Mouse (Mus musculus): ENCODE measurements around the gene Zdbf2. TPM values are rescaled to one million over a fixed set of nuclear protein-coding genes. Genes with fewer than 3 reads are reported as not detected.
A peak's percentile ranks its signal among the peaks of the same experiment; 100 is the strongest.
"Not testable (repeated sequence)": the region's sequence is repeated elsewhere in the genome, so short reads cannot be mapped to it uniquely, and the experiment has no call there.

The Zdbf2 gene
- total RNA-seq, 1 experiment from 2014 or later, result 21.1 TPM

GRCm38 (mm10) chr1:63265461-63265860 is 7.6 kb upstream of the Zdbf2 start:
- no peak for DNase-seq

GRCm38 (mm10) chr1:63266121-63266520 is 6.9 kb upstream of the Zdbf2 start:
- no peak for DNase-seq

GRCm38 (mm10) chr1:63266716-63267115 is 6.3 kb upstream of the Zdbf2 start:
- DNase-seq, result no peak

- DNase-seq, result no peak
Observed at GRCm38 (mm10) chr1:63272125-63272675, 865 bp upstream of the Zdbf2 start.

- peak; percentile 34 for DNase-seq
Observed at GRCm38 (mm10) chr1:63273339-63273951, 380 bp downstream of the Zdbf2 start.

GRCm38 (mm10) chr1:63274046-63274730 is 1.1 kb downstream of the Zdbf2 start:
- no peak for DNase-seq

GRCm38 (mm10) chr1:63278106-63278505 is 5.0 kb downstream of the Zdbf2 start:
- no peak for DNase-seq

- DNase-seq, result no peak
Observed at GRCm38 (mm10) chr1:63293965-63294364, 20.9 kb downstream of the Zdbf2 start.

GRCm38 (mm10) chr1:63309661-63310060 is 36.6 kb downstream of the Zdbf2 start:
- DNase-seq, result no peak

- DNase-seq, result not testable (repeated sequence)
Observed at GRCm38 (mm10) chr1:63323565-63324132, 50.6 kb downstream of the Zdbf2 start.

Small RNA genes within 50 kb of the gene (microRNA-seq; reads per million reads assigned to microRNA genes)
- gene Gm24513, result 0 to 0.38 reads per million in 2 experiments

Other genes starting within 250 kb of the Zdbf2 start
- 29.3 and 32.2 TPM in 2 replicates for gene Ino80d, start 158.6 kb upstream of the Zdbf2 start, total RNA-seq (2021)
- gene Eef1b2, start 96.4 kb upstream of the Zdbf2 start, total RNA-seq (2021), result 615 and 729 TPM in 2 replicates
- gene Ndufs1, start 96.4 kb upstream of the Zdbf2 start, total RNA-seq (2021), result 359 and 361 TPM in 2 replicates
- 0.22 and 0.56 TPM in 2 replicates for gene Gpr1, start 58.7 kb upstream of the Zdbf2 start, total RNA-seq (2021)
- 11.5 and 13.4 TPM in 2 replicates for gene Adam23, start 172.6 kb downstream of the Zdbf2 start, total RNA-seq (2021)

Data from adrenal gland, postnatal 14 days (tissue).